Mouse (Mus musculus) right cerebral cortex, postnatal 25 days (tissue): Measurements from ENCODE around the gene Frmd6.
A peak's percentile ranks its signal among the peaks of the same experiment; 100 is the strongest.

Source experiments
- DNase-seq: peaks from one replicate; pipeline ENCODE4 v3.0.0; 2022

The Frmd6 gene

GRCm38 (mm10) chr12:70906867-70907266 lies 81.6 kb downstream of the Frmd6 start:
- DNase-seq, result no peak

- DNase-seq, result no peak
Observed at GRCm38 (mm10) chr12:70907651-70908050, 82.3 kb downstream of the Frmd6 start.

DNA sequence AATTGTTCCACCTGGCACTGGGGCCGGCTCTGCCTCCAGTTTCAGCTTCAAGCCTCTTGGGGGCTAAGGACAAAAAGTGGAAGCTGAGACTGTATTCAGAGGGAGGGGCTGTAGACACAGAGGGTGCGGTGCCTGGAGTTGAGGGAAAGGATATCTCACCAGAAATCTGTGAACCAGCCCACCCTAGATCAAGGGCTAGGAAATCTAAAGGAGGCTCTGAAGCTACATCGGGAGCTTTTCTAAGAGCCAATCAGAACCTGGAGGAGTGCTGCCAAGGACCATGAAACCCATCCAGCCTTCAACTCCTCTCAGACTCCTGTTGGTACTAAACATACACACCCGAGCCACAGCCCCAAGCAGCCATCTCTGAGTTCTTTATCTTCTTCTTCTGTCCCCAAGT lies 82.8 kb downstream of the Frmd6 start:
- DNase-seq, result no peak

GRCm38 (mm10) chr12:70910241-70910720 lies 85.0 kb downstream of the Frmd6 start:
- peak; percentile 70 for DNase-seq

GRCm38 (mm10) chr12:70911029-70911428 lies 85.7 kb downstream of the Frmd6 start:
- DNase-seq, result peak; percentile 72

GRCm38 (mm10) chr12:70911676-70912379 lies 86.5 kb downstream of the Frmd6 start:
- DNase-seq, result no peak

DNA sequence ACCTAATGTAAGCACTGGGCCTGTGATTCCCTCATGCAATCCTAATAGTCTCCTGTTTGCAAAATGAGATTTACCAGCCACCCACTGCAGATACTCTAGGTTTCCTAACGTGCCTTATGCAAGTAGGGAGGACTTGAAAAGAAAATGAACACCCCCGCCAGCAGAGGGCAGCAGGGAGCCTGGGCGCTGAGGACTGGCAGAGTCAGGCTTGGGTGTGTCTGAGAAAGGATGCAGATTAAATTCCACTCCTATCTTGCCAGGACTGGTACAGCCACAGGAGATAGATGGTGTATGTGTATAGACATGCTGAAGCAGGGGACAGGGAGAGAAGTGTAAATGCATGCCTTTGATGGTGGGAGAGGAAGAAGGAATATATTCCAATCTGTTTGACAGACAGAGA lies 88.1 kb downstream of the Frmd6 start:
- peak; percentile 47 for DNase-seq

DNA sequence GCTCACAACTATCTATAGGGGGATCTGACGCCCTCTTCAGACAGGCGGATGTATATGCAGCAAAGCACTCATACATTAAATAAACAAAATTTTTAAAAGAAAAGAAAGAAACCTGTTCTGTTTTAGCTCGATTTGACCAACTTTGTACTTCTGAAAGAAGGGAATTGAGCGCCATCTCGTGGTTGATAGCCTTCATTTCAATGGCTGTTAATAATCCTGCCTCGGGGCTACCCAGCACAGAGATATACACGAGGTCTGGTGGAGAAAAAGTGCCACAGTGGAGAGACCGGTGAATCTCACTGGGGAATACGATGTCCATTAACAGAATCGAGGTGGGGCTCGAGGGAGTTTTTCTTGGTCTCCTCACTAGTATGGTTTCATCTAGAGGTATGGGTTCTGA lies 89.1 kb downstream of the Frmd6 start:
- DNase-seq, result peak; percentile 20

DNA sequence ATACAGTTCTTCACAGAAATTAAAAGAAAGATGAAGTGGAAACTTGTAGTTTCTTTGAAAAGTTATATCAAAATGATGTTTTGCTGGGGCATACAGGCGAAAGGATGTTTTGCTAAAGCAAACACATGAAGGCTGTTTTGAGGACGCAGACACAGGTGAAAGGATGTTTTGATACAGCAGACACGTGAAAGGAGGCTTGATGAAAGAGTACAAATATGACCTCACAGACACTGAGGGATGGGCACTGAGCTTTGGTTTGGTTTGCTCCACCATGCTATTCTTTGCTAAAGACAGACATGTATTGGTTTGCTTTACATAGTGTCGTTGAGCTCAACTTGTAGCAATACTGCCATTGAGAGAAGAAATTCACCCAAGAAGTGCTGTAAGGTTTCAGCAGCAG lies 104.5 kb downstream of the Frmd6 start:
- DNase-seq, result no peak

- peak; percentile 20 for DNase-seq
Observed at GRCm38 (mm10) chr12:70937150-70937549, 111.8 kb downstream of the Frmd6 start.

- peak; percentile 91 for DNase-seq
Observed at GRCm38 (mm10) chr12:70937571-70938384, 112.5 kb downstream of the Frmd6 start, which contains the start of gene Actr10. Actr10 (plus strand) TSS chr12:70937857.

GRCm38 (mm10) chr12:70940806-70941205 lies 115.5 kb downstream of the Frmd6 start:
- DNase-seq, result no peak

DNA sequence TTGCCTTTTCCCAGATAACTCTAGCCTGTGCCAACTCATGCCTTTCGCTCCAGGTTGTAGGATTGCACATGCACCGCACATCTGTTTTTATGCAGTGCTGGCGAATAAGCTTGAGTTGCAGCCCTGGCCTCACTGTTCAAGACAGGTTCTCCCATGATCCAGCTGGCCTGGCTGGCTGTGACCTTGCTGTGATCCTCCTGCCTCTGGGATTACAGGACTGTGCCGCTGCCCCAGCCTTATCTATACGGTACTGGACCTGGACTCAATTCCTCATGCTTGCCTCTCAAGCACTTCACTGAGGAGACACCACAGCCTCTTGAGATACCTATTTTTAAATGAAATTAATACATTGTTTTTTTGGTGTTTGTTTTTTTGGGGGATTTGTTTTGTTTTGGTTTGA lies 118.9 kb downstream of the Frmd6 start:
- DNase-seq, result no peak

GRCm38 (mm10) chr12:70946585-70947256 lies 121.4 kb downstream of the Frmd6 start:
- no peak for DNase-seq
